Mouse (Mus musculus): ENCODE results near the gene Ptdss2. TPM values are rescaled to one million over a fixed set of nuclear protein-coding genes. Genes with fewer than 3 reads are reported as not detected.
A peak's percentile ranks its signal among the peaks of the same experiment; 100 is the strongest.

Ptdss2 gene
- total and polyA plus RNA-seq, 2 experiments from 2014 or later = 25.6 to 96.8 TPM

DNA sequence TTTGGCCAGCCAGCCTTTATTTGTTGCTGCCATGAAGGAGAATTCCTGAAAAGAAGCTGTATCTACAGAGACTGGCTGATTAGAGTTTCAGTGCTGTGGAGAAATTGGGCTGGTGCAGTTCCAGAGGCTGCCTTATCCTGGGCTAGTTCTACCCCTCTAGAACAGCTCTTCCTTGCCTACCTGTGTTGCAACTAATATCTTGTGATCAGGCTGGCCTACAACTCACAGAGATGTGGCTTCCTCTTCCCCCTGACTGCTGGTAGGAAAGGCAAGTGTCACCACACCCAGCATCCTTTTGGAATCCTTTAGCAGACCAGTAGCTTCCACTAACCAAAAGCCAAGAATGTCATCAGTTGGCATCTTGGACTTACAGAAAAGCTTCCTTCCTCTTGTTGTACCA, 47.7 kb downstream of the Ptdss2 start:
- Histone ChIP-seq H3K9me3 (ENCODE audit: low read length) (no peaks in the 10 kb centered on the region), H3K4me2 (ENCODE audit: low read depth, low read length) (no peak overlapping the region), H3K4me3 (ENCODE audit: low read length) (no peak overlapping the region), H3K9ac (replicated peaks; ENCODE audit: low read length) (no peak overlapping the region), H3K27ac (no peak overlapping the region), H3K4me1 (ENCODE audit: insufficient read depth, low read length) (peaks cover 13% of the 10 kb centered on the region), H3K27me3 (ENCODE audit: insufficient read depth, low read length) (no peaks in the 10 kb centered on the region), H3K36me3 (ENCODE audit: insufficient read depth, low read length) (no peaks in the 10 kb centered on the region; the same call in 1 of the 2 replicates)
- DNase-seq (ENCODE audit: low spot score) (no peak), ATAC-seq (no peak)
- no peak for TF ChIP-seq CTCF (IDR thresholded peaks at IDR 0.05; ENCODE audit: low read depth)

DNA sequence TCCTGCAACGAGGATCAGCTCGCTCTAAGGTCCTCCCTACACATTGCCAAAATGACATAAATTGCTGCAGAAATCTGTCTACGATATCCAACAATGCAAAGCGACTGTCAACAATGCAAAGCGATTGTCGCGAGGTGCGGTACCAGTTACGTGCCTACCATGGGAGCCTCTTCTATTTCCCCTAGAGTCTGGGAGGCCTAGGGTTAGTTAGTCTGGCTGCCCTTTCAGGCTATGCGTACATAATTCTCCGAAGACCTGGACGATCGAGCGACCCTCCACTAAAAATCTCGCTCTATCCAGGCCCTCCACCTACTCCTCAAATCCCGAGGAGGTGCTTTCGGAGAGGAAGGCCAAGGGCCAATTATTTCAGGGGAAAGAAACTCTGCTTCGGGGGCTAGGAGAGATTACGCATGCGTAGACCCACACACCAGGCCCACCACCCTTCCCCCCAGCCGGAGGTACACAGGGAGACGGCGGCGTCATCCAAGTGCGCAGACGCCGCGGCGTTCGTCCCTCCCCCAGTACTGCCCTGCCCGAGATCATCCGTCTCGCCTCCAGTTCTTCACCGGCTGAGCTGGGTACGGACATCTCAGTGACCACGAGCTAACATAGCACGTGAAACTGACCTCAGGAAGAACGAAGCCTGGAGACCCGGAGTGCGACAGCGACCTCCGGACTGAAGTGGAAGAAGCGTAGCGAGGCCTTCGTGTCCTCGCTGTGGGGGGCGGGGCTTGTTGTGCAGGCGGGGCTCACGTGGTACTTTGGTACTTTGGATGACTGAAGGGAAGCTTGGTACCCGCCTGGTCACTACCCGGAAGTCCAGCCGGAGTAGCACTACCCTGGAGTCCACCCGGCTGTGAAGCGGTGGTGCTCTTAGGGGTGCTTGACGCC, 50.2 kb downstream of the Ptdss2 start, which contains the start of gene Rnh1:
Gene Rnh1, minus strand, starts transcription at position 742 of the 891 bp plus-strand sequence.
- peak within 1 kb of the TSS; percentile 61 for H3K4me2 ChIP-seq (ENCODE audit: low read depth, low read length)
- peak; percentile 23; the same call in 1 of the 2 replicates for TF ChIP-seq CTCF (IDR thresholded peaks at IDR 0.05; ENCODE audit: low read depth)
- peak within 1 kb of the TSS; percentile 57 for H3K9ac ChIP-seq (replicated peaks; ENCODE audit: low read length)
- ATAC-seq = peak; percentile 97
- H3K4me3 ChIP-seq (ENCODE audit: low read length) = peak within 1 kb of the TSS; percentile 44
- 2% methylated on average over 55 of the region's 55 CpGs for WGBS
- H3K9me3 ChIP-seq (ENCODE audit: low read length) = no peaks in the 10 kb centered on the region
- peak; percentile 97 for DNase-seq (ENCODE audit: low spot score)
- peaks cover 13% of the 10 kb centered on the region for H3K4me1 ChIP-seq (ENCODE audit: insufficient read depth, low read length)
- no peaks in the 10 kb centered on the region for H3K36me3 ChIP-seq (ENCODE audit: insufficient read depth, low read length)
- no peaks in the 10 kb centered on the region for H3K27me3 ChIP-seq (ENCODE audit: insufficient read depth, low read length)
- H3K27ac ChIP-seq = peak within 1 kb of the TSS; percentile 93

DNA sequence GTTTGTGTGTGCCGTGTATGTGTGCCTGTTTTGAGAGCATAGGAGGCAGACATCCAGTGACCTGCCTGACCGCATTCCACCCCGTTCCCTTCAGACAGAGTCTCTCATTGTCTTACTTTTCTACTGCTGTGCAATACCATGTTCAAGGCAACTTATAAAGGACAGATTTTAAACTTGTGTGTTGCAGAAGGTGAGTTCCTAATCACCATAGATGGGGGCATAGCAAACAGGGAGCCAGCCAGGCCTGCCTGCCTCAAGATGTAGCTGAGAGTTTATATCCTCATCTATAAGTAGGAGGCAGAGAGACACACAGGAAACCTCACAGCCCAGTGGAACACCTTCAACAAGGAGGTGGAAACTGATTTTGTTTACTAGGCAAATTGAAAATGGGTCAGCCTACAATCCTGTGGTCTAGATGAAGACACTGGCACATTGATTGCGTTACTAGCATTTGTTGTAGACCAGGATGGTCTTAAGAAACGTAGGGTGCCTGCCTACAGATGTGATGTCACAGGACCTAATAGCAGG, 51.2 kb downstream of the Ptdss2 start:
- peak overlapping the region; percentile 61 for H3K4me2 ChIP-seq (ENCODE audit: low read depth, low read length)
- H3K4me3 ChIP-seq (ENCODE audit: low read length) = peak overlapping the region; percentile 44; the same call in 1 of the 2 replicates
- peak overlapping the region; percentile 93; the same call in 1 of the 2 replicates for H3K27ac ChIP-seq
- no peaks in the 10 kb centered on the region for H3K9me3 ChIP-seq (ENCODE audit: low read length)
- H3K27me3 ChIP-seq (ENCODE audit: insufficient read depth, low read length) = no peaks in the 10 kb centered on the region
- ATAC-seq (no peak), DNase-seq (ENCODE audit: low spot score) (no peak)
- H3K9ac ChIP-seq (replicated peaks; ENCODE audit: low read length) = peak overlapping the region; percentile 57
- H3K36me3 ChIP-seq (ENCODE audit: insufficient read depth, low read length) = no peaks in the 10 kb centered on the region
- 74% methylated on average over 5 of the region's 5 CpGs for WGBS
- H3K4me1 ChIP-seq (ENCODE audit: insufficient read depth, low read length) = peaks cover 5% of the 10 kb centered on the region; the same call in 1 of the 2 replicates
- no peak for TF ChIP-seq CTCF (IDR thresholded peaks at IDR 0.05; ENCODE audit: low read depth)

DNA sequence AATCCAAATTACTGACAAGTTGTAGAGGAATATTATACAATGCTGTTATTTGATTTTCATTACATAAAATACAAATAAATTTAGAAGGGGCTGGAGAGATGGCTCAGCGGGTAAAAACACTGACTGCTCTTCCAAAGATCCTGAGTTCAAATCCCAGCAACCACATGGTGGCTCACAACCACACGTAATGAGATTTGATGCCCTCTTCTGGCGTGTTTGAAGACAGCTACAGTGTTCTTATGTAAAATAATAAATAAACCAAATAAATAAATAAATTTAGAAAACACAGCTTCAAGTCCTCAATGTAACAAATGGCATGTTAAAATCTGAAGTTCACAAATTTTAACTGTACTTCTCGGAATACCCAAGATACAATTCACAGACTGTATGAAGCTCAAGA, 52.9 kb downstream of the Ptdss2 start:
- ATAC-seq (no peak), DNase-seq (ENCODE audit: low spot score) (no peak)
- H3K4me1 ChIP-seq (ENCODE audit: insufficient read depth, low read length) = no peaks in the 10 kb centered on the region
- no peak overlapping the region for H3K4me2 ChIP-seq (ENCODE audit: low read depth, low read length)
- WGBS = 93% methylated on average over 4 of the region's 4 CpGs
- no peaks in the 10 kb centered on the region for H3K27me3 ChIP-seq (ENCODE audit: insufficient read depth, low read length)
- H3K9me3 ChIP-seq (ENCODE audit: low read length) = no peaks in the 10 kb centered on the region
- no peak overlapping the region for H3K4me3 ChIP-seq (ENCODE audit: low read length)
- no peak overlapping the region for H3K27ac ChIP-seq
- no peak overlapping the region for H3K9ac ChIP-seq (replicated peaks; ENCODE audit: low read length)
- TF ChIP-seq CTCF (IDR thresholded peaks at IDR 0.05; ENCODE audit: low read depth) = 0 out of 2 replicates have a peak, but pooled peaks have one; percentile 20
- H3K36me3 ChIP-seq (ENCODE audit: insufficient read depth, low read length) = no peaks in the 10 kb centered on the region

DNA sequence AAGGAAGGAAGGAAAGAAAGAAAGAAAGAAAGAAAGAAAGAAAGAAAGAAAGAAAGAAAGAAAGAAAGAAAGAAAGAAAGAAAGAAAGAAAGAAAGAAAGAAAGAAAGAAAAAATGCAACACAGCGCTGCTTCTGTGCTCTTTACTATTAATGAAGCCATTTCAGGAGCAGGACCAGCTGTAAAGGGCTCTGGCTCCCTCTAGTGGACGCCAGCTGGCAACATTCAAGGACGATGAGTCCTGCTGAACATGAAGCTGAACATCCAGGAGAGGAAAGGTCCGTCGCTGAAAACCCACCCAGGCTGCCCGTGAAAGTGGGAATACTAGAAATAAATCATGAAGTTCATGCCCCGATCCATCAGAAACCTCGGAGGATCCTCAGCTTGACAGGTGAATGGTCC, 54.0 kb downstream of the Ptdss2 start:
- H3K9me3 ChIP-seq (ENCODE audit: low read length) = no peaks in the 10 kb centered on the region
- WGBS = 2% methylated on average over 8 of the region's 8 CpGs
- DNase-seq (ENCODE audit: low spot score) (peak; percentile 94), ATAC-seq (no peak)
- no peaks in the 10 kb centered on the region for H3K36me3 ChIP-seq (ENCODE audit: insufficient read depth, low read length)
- no peak overlapping the region for H3K27ac ChIP-seq
- no peak overlapping the region for H3K4me2 ChIP-seq (ENCODE audit: low read depth, low read length)
- H3K4me1 ChIP-seq (ENCODE audit: insufficient read depth, low read length) = no peaks in the 10 kb centered on the region
- no peak overlapping the region for H3K9ac ChIP-seq (replicated peaks; ENCODE audit: low read length)
- peak; percentile 96 for TF ChIP-seq CTCF (IDR thresholded peaks at IDR 0.05; ENCODE audit: low read depth)
- H3K27me3 ChIP-seq (ENCODE audit: insufficient read depth, low read length) = no peaks in the 10 kb centered on the region
- no peak overlapping the region for H3K4me3 ChIP-seq (ENCODE audit: low read length)

DNA sequence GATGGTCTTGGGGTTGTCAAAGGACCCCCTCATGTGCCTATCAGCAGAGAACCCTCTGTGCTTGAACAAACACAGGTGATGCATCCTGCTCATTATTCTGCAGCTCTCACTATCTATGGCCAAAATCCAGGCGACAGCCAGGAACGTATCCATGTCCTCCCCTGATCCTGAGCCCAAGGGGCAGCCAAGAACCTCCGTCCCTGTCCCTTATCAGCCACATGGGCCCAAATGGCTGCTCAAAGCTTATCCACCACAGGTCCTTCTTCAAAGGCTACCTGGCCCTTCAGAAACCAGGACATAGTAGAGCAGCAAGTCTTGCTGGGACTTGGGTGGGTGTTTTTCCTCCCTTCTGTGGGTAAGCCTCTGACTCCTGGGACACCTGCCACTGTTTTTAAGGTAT, 66.0 kb downstream of the Ptdss2 start:
- no peak for DNase-seq (ENCODE audit: low spot score)
- TF ChIP-seq CTCF (IDR thresholded peaks at IDR 0.05; ENCODE audit: low read depth) = no peak
- Histone ChIP-seq H3K36me3 (ENCODE audit: insufficient read depth, low read length) (peaks cover 17% of the 10 kb centered on the region), H3K27ac (no peak overlapping the region), H3K4me2 (ENCODE audit: low read depth, low read length) (no peak overlapping the region), H3K27me3 (ENCODE audit: insufficient read depth, low read length) (no peaks in the 10 kb centered on the region), H3K9ac (replicated peaks; ENCODE audit: low read length) (no peak overlapping the region), H3K4me3 (ENCODE audit: low read length) (no peak overlapping the region), H3K9me3 (ENCODE audit: low read length) (no peaks in the 10 kb centered on the region), H3K4me1 (ENCODE audit: insufficient read depth, low read length) (peaks cover 10% of the 10 kb centered on the region)
- 89% methylated on average over 3 of the region's 3 CpGs for WGBS
- ATAC-seq = no peak

All from hindbrain, postnatal 0 days (tissue).